In the genomic region with DNA sequence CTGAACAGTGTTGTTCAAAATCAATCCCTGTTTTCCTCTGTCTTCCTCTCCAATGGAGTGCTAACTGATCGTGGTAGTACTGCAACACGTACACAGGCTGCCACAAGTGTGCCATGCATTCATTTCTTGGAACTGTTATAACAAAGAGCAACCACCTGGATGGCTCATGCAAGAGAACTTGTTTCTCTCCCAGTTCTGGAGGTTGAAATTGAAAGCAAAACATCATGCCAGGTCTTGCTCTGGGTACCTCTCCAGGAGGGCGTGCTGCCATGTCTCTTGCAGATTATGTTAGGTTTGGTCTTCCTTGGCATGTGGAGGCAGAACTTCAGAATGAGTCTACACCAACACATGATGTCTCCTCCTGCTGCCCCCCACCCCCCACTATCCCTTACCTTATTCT, we compare ENCODE assay signal across 28 mouse cellular contexts. TPM values are rescaled to one million over a fixed set of nuclear protein-coding genes. Genes with fewer than 3 reads are reported as not detected.
DNase-seq lines count a peak whose midpoint lies in the region; ATAC-seq and TF ChIP-seq lines count a peak whose summit lies in the region.
"Had no signal": no experiment of that assay in that cellular context is flagged by ENCODE, and none has a peak within 500 bp of the region (broad histone marks: within the 10 kb centered on the region; RNA-seq: fewer than 3 reads in every experiment).

No protein-coding gene starts in this region.

- no peak for ATAC-seq in cerebellum, adult (ENCODE audit: insufficient number of reproducible peaks, low FRiP score, low TSS enrichment)
- ATAC-seq: intestine, embryonic 15.5 days; midbrain, embryonic 16.5 days had no signal

- H3K4me3 ChIP-seq in gastrocnemius, adult 2 months = no peak overlapping the region
- no peak overlapping the region for H3K4me3 ChIP-seq in spleen, adult 2 months (ENCODE audit: extremely low read depth, insufficient read depth, insufficient read length)
- H3K4me3 ChIP-seq: embryonic facial prominence, embryonic 12.5 days; intestine, embryonic 15.5 days; limb, embryonic 10.5 days; limb, embryonic 15.5 days; liver, embryonic 15.5 days; neural tube, embryonic 13.5 days had no signal

- WGBS in spleen, adult 2 months = 68% methylated on average over 3 of the region's 3 CpGs

- 0 out of 2 replicates have a peak overlapping the region, but pooled peaks have one; percentile 21 for H3K27ac ChIP-seq in gastrocnemius, adult 2 months
- peak overlapping the region; percentile 44; the same call in 1 of the 2 replicates for H3K27ac ChIP-seq in spleen, adult 2 months (ENCODE audit: insufficient read depth, low read length)
- H3K27ac ChIP-seq: embryonic facial prominence, embryonic 12.5 days; hindbrain, embryonic 14.5 days; intestine, embryonic 15.5 days; kidney, postnatal 0 days; limb, embryonic 10.5 days; limb, embryonic 15.5 days; liver, embryonic 15.5 days; neural tube, embryonic 13.5 days had no signal

- peaks cover 4% of the 10 kb centered on the region; the same call in 1 of the 2 replicates for H3K36me3 ChIP-seq in spleen, adult 2 months (ENCODE audit: control insufficient read depth, insufficient read depth, low read length)
- H3K36me3 ChIP-seq: intestine, embryonic 15.5 days; liver, embryonic 15.5 days had no signal

- TF ChIP-seq POLR2A in spleen, adult 2 months (IDR thresholded peaks at IDR 0.05; ENCODE audit: low read depth, low read length) = no peak

- H3K4me1 ChIP-seq in spleen, adult 2 months (ENCODE audit: control insufficient read depth, insufficient read depth, insufficient read length) = peaks cover 26% of the 10 kb centered on the region

- no peak for DNase-seq in gastrocnemius, adult 2 months
- no peak for DNase-seq in gastrocnemius, postnatal 10 days
- no peak for DNase-seq in spleen, adult 2 months (ENCODE audit: low read depth in 1 of 2, low spot score in 2 of 2)
- no peak for DNase-seq in spleen, adult 18-20 months
- DNase-seq in T-cell, adult 2 months (ENCODE audit: low spot score) = peak; percentile 34
- no peak for DNase-seq in layer of hippocampus, postnatal 36 days
- DNase-seq: adrenal gland, adult 2 months; B cell, adult 2 months; cerebellum, adult 8-10 months; embryo, embryonic 11 days; gastrocnemius, postnatal 14 days; heart, postnatal 10 days; kidney, adult 2 months; kidney, postnatal 4 days; lung, embryonic 14.5 days; lung, postnatal 14 days; right cerebral cortex, postnatal 4 days; thymus, postnatal 4 days had no signal

- H3K27me3 ChIP-seq in spleen, adult 2 months (ENCODE audit: control insufficient read depth, insufficient read depth, low read length) = no peaks in the 10 kb centered on the region
- H3K27me3 ChIP-seq: embryonic facial prominence, embryonic 12.5 days; intestine, embryonic 15.5 days; limb, embryonic 15.5 days; liver, embryonic 15.5 days; neural tube, embryonic 13.5 days had no signal

- intact Hi-C loops in gastrocnemius, adult 2 months (cut with DNase I) = no loop called here

- no peak for TF ChIP-seq CTCF in gastrocnemius, adult 2 months (IDR thresholded peaks at IDR 0.05)
- no peak for TF ChIP-seq CTCF in spleen, adult 2 months (IDR thresholded peaks at IDR 0.05; ENCODE audit: extremely low read depth, insufficient read depth, insufficient read length, insufficient replicate concordance)

RNA-seq across cellular contexts. Expression of gene Cblb, which starts 24.2 kb away (rescaled TPM):
- total RNA-seq in gastrocnemius, adult 2 months (2021) = 10 to 100 TPM; 15.1 to 16.2 TPM
- total RNA-seq in gastrocnemius, postnatal 10 days (2021) = 10 to 100 TPM; 16.2 to 19.4 TPM
- 18.1 and 21.1 TPM in 2 replicates for polyA plus RNA-seq in spleen, adult 2 months (2012; rRNA removed)
- total RNA-seq in layer of hippocampus, postnatal 36 days (2021) = 10 to 100 TPM; 39.2 to 43.4 TPM
